Mouse (Mus musculus) T-helper 17 cell (primary cell): ENCODE measurements at regions not wholly inside any gene's neighbourhood (a gene's known extent, or its start where the extent isn't known, plus 50 kb on each side); places are given as distances from the start of the nearest gene placed in this dataset.

Experiments
- in situ Hi-C, 2 experiments: fragments of 300-600 bp; cut with MboI, MseI; formaldehyde crosslinking; loops; 1 replicate in 1 of 2; 2 replicates in 1 of 2; pipeline ENCODE4 v1.15.1; 2025; ENCODE audit warnings: high pct_unique_total_duplicates in 2 of 2

- in situ Hi-C loops: loop anchor here in 1 of 2 experiments (10.0 kb wide), 1 partner anchor 333 kb away; no protein-coding TSS in a partner anchor
Measured at GRCm38 (mm10) chr12:106861638-106862037, 626.8 kb upstream of the 3110018I06Rik start.

GRCm38 (mm10) chr12:106864076-106864475 is 624.4 kb upstream of the 3110018I06Rik start:
- in situ Hi-C loops: loop anchor here in 1 of 2 experiments (10.0 kb wide), 1 partner anchor 331 kb away; no protein-coding TSS in a partner anchor

- in situ Hi-C loops: loop anchor here in 1 of 2 experiments (10.0 kb wide), 1 partner anchor 327 kb away; no protein-coding TSS in a partner anchor
Measured at GRCm38 (mm10) chr12:106868036-106868435, 620.4 kb upstream of the 3110018I06Rik start.

- in situ Hi-C loops: no loop called here
Measured at GRCm38 (mm10) chr12:106871481-106871880, 617.0 kb upstream of the 3110018I06Rik start.

GRCm38 (mm10) chr12:106872966-106873730 is 615.3 kb upstream of the 3110018I06Rik start:
- in situ Hi-C loops: no loop called here

- in situ Hi-C loops: no loop called here
Measured at GRCm38 (mm10) chr12:106890319-106890718, 598.1 kb upstream of the 3110018I06Rik start.

- in situ Hi-C loops: no loop called here
Measured at GRCm38 (mm10) chr12:106894061-106894460, 594.4 kb upstream of the 3110018I06Rik start.

- in situ Hi-C loops: no loop called here
Measured at GRCm38 (mm10) chr12:106904202-106904601, 584.2 kb upstream of the 3110018I06Rik start.

- in situ Hi-C loops: no loop called here
Measured at GRCm38 (mm10) chr12:106912782-106913181, 575.6 kb upstream of the 3110018I06Rik start.

- in situ Hi-C loops: no loop called here
Measured at GRCm38 (mm10) chr12:106922571-106922991, 565.9 kb upstream of the 3110018I06Rik start.

- in situ Hi-C loops: no loop called here
Measured at GRCm38 (mm10) chr12:106928389-106928788, 560.0 kb upstream of the 3110018I06Rik start.

GRCm38 (mm10) chr12:106929161-106929560 is 559.3 kb upstream of the 3110018I06Rik start:
- in situ Hi-C loops: no loop called here

- in situ Hi-C loops: no loop called here
Measured at GRCm38 (mm10) chr12:106931591-106931990, 556.8 kb upstream of the 3110018I06Rik start.

GRCm38 (mm10) chr12:106939381-106939780 is 549.1 kb upstream of the 3110018I06Rik start:
- in situ Hi-C loops: no loop called here

GRCm38 (mm10) chr12:106943874-106944273 is 544.6 kb upstream of the 3110018I06Rik start:
- in situ Hi-C loops: loop anchor here in 1 of 2 experiments (10.0 kb wide), 1 partner anchor 1051 kb away; no protein-coding TSS in a partner anchor

GRCm38 (mm10) chr12:106952621-106953020 is 535.8 kb upstream of the 3110018I06Rik start:
- in situ Hi-C loops: no loop called here

- in situ Hi-C loops: no loop called here
Measured at GRCm38 (mm10) chr12:106955778-106956177, 532.7 kb upstream of the 3110018I06Rik start.

- in situ Hi-C loops: no loop called here
Measured at GRCm38 (mm10) chr12:106956266-106956665, 532.2 kb upstream of the 3110018I06Rik start.

- in situ Hi-C loops: no loop called here
Measured at GRCm38 (mm10) chr12:106961991-106962390, 526.4 kb upstream of the 3110018I06Rik start.

GRCm38 (mm10) chr12:106963762-106964161 is 524.7 kb upstream of the 3110018I06Rik start:
- in situ Hi-C loops: no loop called here

GRCm38 (mm10) chr12:106969873-106970272 is 518.6 kb upstream of the 3110018I06Rik start:
- in situ Hi-C loops: no loop called here

- in situ Hi-C loops: no loop called here
Measured at GRCm38 (mm10) chr12:106992421-106992820, 496.0 kb upstream of the 3110018I06Rik start.

GRCm38 (mm10) chr12:106993011-106993410 is 495.4 kb upstream of the 3110018I06Rik start:
- in situ Hi-C loops: no loop called here
